Mouse (Mus musculus) myocyte (in vitro differentiated cells): ENCODE results near the gene Prkaa1.
A peak's percentile ranks its signal among the peaks of the same experiment; 100 is the strongest.

Source experiments
- CEBPB ChIP-seq: IDR thresholded peaks from 2 replicates; pipeline ENCODE4 v1.6.1; 2011; ENCODE audit warnings: mild to moderate bottlenecking, moderate library complexity; ENCODE audit not compliant: poor library complexity, insufficient read depth, severe bottlenecking
- E2F4 ChIP-seq: IDR thresholded peaks from one replicate; pipeline ENCODE4 v1.6.1; 2011; ENCODE audit warnings: mild to moderate bottlenecking, control low read depth, moderate library complexity; ENCODE audit not compliant: insufficient read depth
- MAX ChIP-seq: IDR thresholded peaks from one replicate; pipeline ENCODE4 v1.6.1; 2011; ENCODE audit warnings: low read depth, mild to moderate bottlenecking, control low read depth
- MYOD1 ChIP-seq, 3 experiments: IDR thresholded peaks; one replicate each; pipeline ENCODE4 v1.6.1; 2011; ENCODE audit warnings: control low read depth in 2 of 3, low read depth in 2 of 3, mild to moderate bottlenecking in 2 of 3, moderate library complexity in 1 of 3; ENCODE audit not compliant: insufficient read length in 2 of 3, control insufficient read depth in 1 of 3
- MYOG ChIP-seq, 3 experiments: IDR thresholded peaks; one replicate each; pipeline ENCODE4 v1.6.1; 2011; ENCODE audit warnings: control low read depth in 2 of 3, low read depth in 2 of 3, mild to moderate bottlenecking in 2 of 3; ENCODE audit not compliant: insufficient read length in 2 of 3, control insufficient read depth in 1 of 3, insufficient read depth in 1 of 3
- POLR2A ChIP-seq: IDR thresholded peaks from one replicate; pipeline ENCODE4 v1.6.1; 2011; ENCODE audit warnings: low read depth, mild to moderate bottlenecking, control low read depth, moderate library complexity; ENCODE audit not compliant: insufficient read length
- POLR2AphosphoS2 ChIP-seq: IDR thresholded peaks from one replicate; pipeline ENCODE4 v1.6.1; 2011; ENCODE audit warnings: low read depth, control low read depth; ENCODE audit not compliant: insufficient read length
- TCF12 ChIP-seq: IDR thresholded peaks from one replicate; pipeline ENCODE4 v1.6.1; 2011; ENCODE audit warnings: mild to moderate bottlenecking, control low read depth; ENCODE audit not compliant: poor library complexity, insufficient read depth, severe bottlenecking
- TCF3 ChIP-seq: IDR thresholded peaks from one replicate; pipeline ENCODE4 v1.6.1; 2011; ENCODE audit warnings: low read depth, control low read depth; ENCODE audit not compliant: insufficient read length
- USF1 ChIP-seq: IDR thresholded peaks from one replicate; pipeline ENCODE4 v1.6.1; 2011; ENCODE audit warnings: low read depth, mild to moderate bottlenecking, control low read depth, moderate library complexity

DNA sequence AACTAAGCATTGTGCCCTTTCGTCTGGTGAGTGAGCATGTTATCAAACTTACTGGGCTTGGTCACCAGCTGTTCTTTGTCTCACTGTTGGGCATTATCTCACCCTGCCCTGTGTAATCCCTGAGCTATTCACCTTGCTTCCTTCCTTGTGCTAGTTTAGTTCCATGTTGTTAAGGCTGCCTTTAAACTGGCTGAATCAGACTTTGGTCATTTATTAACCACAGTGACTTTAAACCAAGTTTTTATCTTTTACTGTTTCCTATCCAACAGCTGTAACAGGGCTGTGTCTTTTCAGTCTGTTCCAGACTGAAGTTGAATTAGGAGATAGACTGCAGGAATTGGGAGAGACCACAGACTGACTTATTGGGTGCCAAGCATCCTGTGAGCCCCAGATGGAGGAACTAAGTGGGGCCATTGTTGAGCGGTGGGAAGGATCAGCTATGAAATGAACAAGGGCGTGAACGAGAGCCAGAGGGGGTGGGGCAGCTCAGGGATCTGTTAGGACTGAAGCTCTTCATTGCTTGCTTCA is 52.4 kb downstream of the Prkaa1 start:
- TF ChIP-seq USF1 = no peak
- no peak for TF ChIP-seq CEBPB
- TF ChIP-seq POLR2A = no peak
- TF ChIP-seq TCF12 = no peak
- no peak for TF ChIP-seq E2F4
- TF ChIP-seq MYOG (IDR thresholded peaks at IDR 0.05; ENCODE audit: control insufficient read depth in 1 of 3, insufficient read depth in 1 of 3, insufficient read length in 2 of 3, low read depth in 2 of 3) = peak in 2 of 3 experiments; percentile 59 to 78
- TF ChIP-seq TCF3 = no peak
- peak; percentile 42 to 93 (median 88) for TF ChIP-seq MYOD1 (IDR thresholded peaks at IDR 0.05; ENCODE audit: control insufficient read depth in 1 of 3, insufficient read length in 2 of 3, low read depth in 2 of 3)
- TF ChIP-seq POLR2AphosphoS2 = no peak
- TF ChIP-seq MAX = no peak
